Mouse (Mus musculus) A20 (cell line): Measurements from ENCODE around the gene Olfr734.

Experiments used
- DNase-seq: peaks from one replicate; pipeline ENCODE4 v3.0.0-alpha.2; 2011; ENCODE audit warnings: low read depth, low spot score

Gene Olfr734

GRCm38 (mm10) chr14:50326661-50327060 lies at the start of gene Olfr734:
Gene Olfr734 (minus strand): TSS chr14:50326761.
- DNase-seq: no peak

GRCm38 (mm10) chr14:50363561-50363960 lies 37.0 kb upstream of the Olfr734 start:
- DNase-seq: no peak

- no peak for DNase-seq
These were observed 33.9 kb upstream of the Olfr734 start for GRCm38 (mm10) chr14:50360480-50360879.

- no peak for DNase-seq
These were observed 31.0 kb upstream of the Olfr734 start, which contains the start of gene Tlr11 for GRCm38 (mm10) chr14:50357593-50357992. Gene Tlr11 (plus strand): TSS chr14:50357914.

GRCm38 (mm10) chr14:50356725-50357124 lies 30.2 kb upstream of the Olfr734 start:
- no peak for DNase-seq

GRCm38 (mm10) chr14:50352438-50352837 lies 25.9 kb upstream of the Olfr734 start:
- DNase-seq: peak; percentile 7

GRCm38 (mm10) chr14:50348796-50349195 lies 22.2 kb upstream of the Olfr734 start, which contains the start of gene Olfr735:
Gene Olfr735 (minus strand): TSS chr14:50348872.
- DNase-seq: no peak

- no peak for DNase-seq
These were observed 25.1 kb downstream of the Olfr734 start, which contains the start of gene Olfr733 for GRCm38 (mm10) chr14:50301422-50301821. Gene Olfr733 (minus strand): TSS chr14:50301522.

GRCm38 (mm10) chr14:50284106-50284505 lies 42.5 kb downstream of the Olfr734 start, which contains the start of gene Olfr732:
Gene Olfr732 (minus strand): TSS chr14:50284206.
- no peak for DNase-seq
